Mouse (Mus musculus) embryonic fibroblast, embryonic 13.5 days (primary cell): ENCODE results near the gene Blvrb.

ENCODE experiments used
- CTCF ChIP-seq: IDR thresholded peaks from 2 replicates; pipeline ENCODE4 v1.5.1; 2011; ENCODE audit warnings: mild to moderate bottlenecking, control low read depth, low read length, moderate library complexity, borderline replicate concordance; ENCODE audit not compliant: insufficient read depth
- POLR2A ChIP-seq: IDR thresholded peaks from 2 replicates; pipeline ENCODE4 v1.6.1; 2011; ENCODE audit warnings: low read depth, mild to moderate bottlenecking, control low read depth, low read length, moderate library complexity

DNA sequence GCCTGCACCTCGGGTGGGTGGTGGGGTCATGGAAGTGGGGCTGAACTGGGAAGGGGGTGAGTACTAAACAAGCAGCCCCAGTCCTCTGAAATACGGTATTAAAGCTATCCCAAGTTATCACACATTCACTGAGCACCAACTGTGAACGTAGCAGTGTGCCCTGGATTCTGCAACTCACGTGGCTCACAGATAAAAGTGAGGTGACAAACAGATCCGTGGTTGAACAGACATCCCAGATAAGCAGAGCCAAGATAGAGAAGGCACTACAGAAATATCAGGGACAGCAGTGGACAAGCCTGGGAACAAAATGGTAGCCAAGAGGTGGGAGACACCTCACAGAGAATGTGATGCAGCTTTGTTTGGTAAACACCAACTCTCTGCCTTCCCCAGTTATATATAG is 11.9 kb downstream of the Blvrb start:
- no peak for TF ChIP-seq POLR2A
- no peak for TF ChIP-seq CTCF
